Mouse (Mus musculus): ENCODE data around the gene Slc25a26. TPM values are rescaled to one million over a fixed set of nuclear protein-coding genes. Genes with fewer than 3 reads are reported as not detected.

The Slc25a26 gene
- polyA plus RNA-seq, 1 experiment = 5.1 TPM

- no peak for TF ChIP-seq GATA1 (IDR thresholded peaks at IDR 0.05; ENCODE audit: low read length)
These were observed 84.8 kb downstream of the Slc25a26 start for GRCm38 (mm10) chr6:94584976-94585375.

GRCm38 (mm10) chr6:94588365-94588764 is 88.2 kb downstream of the Slc25a26 start:
- no peak for TF ChIP-seq GATA1 (IDR thresholded peaks at IDR 0.05; ENCODE audit: low read length)

- no peak for TF ChIP-seq GATA1 (IDR thresholded peaks at IDR 0.05; ENCODE audit: low read length)
These were observed 92.1 kb downstream of the Slc25a26 start for GRCm38 (mm10) chr6:94592243-94592642.

- no peak for TF ChIP-seq GATA1 (IDR thresholded peaks at IDR 0.05; ENCODE audit: low read length)
These were observed 92.6 kb downstream of the Slc25a26 start for GRCm38 (mm10) chr6:94592710-94593109.

- no peak for TF ChIP-seq GATA1 (IDR thresholded peaks at IDR 0.05; ENCODE audit: low read length)
These were observed 94.0 kb downstream of the Slc25a26 start for GRCm38 (mm10) chr6:94594096-94594665.

- TF ChIP-seq GATA1 (IDR thresholded peaks at IDR 0.05; ENCODE audit: low read length) = no peak
These were observed 94.6 kb downstream of the Slc25a26 start for GRCm38 (mm10) chr6:94594711-94595110.

GRCm38 (mm10) chr6:94595206-94595605 is 95.1 kb downstream of the Slc25a26 start:
- TF ChIP-seq GATA1 (IDR thresholded peaks at IDR 0.05; ENCODE audit: low read length) = no peak

- TF ChIP-seq GATA1 (IDR thresholded peaks at IDR 0.05; ENCODE audit: low read length) = no peak
These were observed 96.1 kb downstream of the Slc25a26 start for GRCm38 (mm10) chr6:94596051-94596760.

- no peak for TF ChIP-seq GATA1 (IDR thresholded peaks at IDR 0.05; ENCODE audit: low read length)
These were observed 96.8 kb downstream of the Slc25a26 start for GRCm38 (mm10) chr6:94596761-94597485.

GRCm38 (mm10) chr6:94598421-94598820 is 98.3 kb downstream of the Slc25a26 start:
- no peak for TF ChIP-seq GATA1 (IDR thresholded peaks at IDR 0.05; ENCODE audit: low read length)

GRCm38 (mm10) chr6:94599016-94599415 is 98.9 kb downstream of the Slc25a26 start:
- TF ChIP-seq GATA1 (IDR thresholded peaks at IDR 0.05; ENCODE audit: low read length) = no peak

GRCm38 (mm10) chr6:94601101-94601500 is 101.0 kb downstream of the Slc25a26 start:
- no peak for TF ChIP-seq GATA1 (IDR thresholded peaks at IDR 0.05; ENCODE audit: low read length)

- no peak for TF ChIP-seq GATA1 (IDR thresholded peaks at IDR 0.05; ENCODE audit: low read length)
These were observed 101.7 kb downstream of the Slc25a26 start for GRCm38 (mm10) chr6:94601811-94602210.

- TF ChIP-seq GATA1 (IDR thresholded peaks at IDR 0.05; ENCODE audit: low read length) = no peak
These were observed 103.9 kb downstream of the Slc25a26 start for GRCm38 (mm10) chr6:94604072-94604471.

- TF ChIP-seq GATA1 (IDR thresholded peaks at IDR 0.05; ENCODE audit: low read length) = no peak
These were observed 104.4 kb downstream of the Slc25a26 start for GRCm38 (mm10) chr6:94604546-94604945.

- TF ChIP-seq GATA1 (IDR thresholded peaks at IDR 0.05; ENCODE audit: low read length) = no peak
These were observed 113.2 kb downstream of the Slc25a26 start for GRCm38 (mm10) chr6:94613235-94613895.
